Mouse (Mus musculus) midbrain, postnatal 0 days (tissue): ENCODE results near the gene Wrnip1. TPM values are rescaled to one million over a fixed set of nuclear protein-coding genes. Genes with fewer than 3 reads are reported as not detected.

Experiments
- ATAC-seq: fragments of 200-750 bp; cut with Nextera tagmentation; 2 replicates; pipeline ENCODE4 v1.8.0; 2017; ENCODE audit warnings: moderate number of reproducible peaks, mild to moderate bottlenecking, moderate TSS enrichment, moderate library complexity; ENCODE audit not compliant: low FRiP score
- DNase-seq: peaks from one replicate; pipeline ENCODE4 v3.0.0-alpha.2; 2015; ENCODE audit warnings: low spot score
- H3K27ac ChIP-seq: fragments of 300-500 bp; sonication (generic); 2 replicates; pipeline ENCODE4 v1.5.1; 2014; ENCODE audit warnings: low read depth, mild to moderate bottlenecking, low read length, mixed read lengths
- H3K27me3 ChIP-seq: fragments of 300-500 bp; sonication (generic); 2 replicates; pipeline ENCODE4 v1.6.1; 2014; ENCODE audit warnings: low read length, control low read depth, mixed read lengths; ENCODE audit not compliant: insufficient read depth
- H3K36me3 ChIP-seq: fragments of 300-500 bp; sonication (generic); 2 replicates; pipeline ENCODE4 v1.6.1; 2014; ENCODE audit warnings: low read length, control low read depth, mixed read lengths; ENCODE audit not compliant: insufficient read depth
- H3K4me1 ChIP-seq: fragments of 300-500 bp; sonication (generic); 2 replicates; pipeline ENCODE4 v1.6.1; 2014; ENCODE audit warnings: mild to moderate bottlenecking, control low read depth, antibody characterized with exemption, low read length, mixed read lengths; ENCODE audit not compliant: insufficient read depth
- H3K4me2 ChIP-seq: fragments of 300-500 bp; sonication (generic); 2 replicates; pipeline ENCODE4 v1.6.1; 2014; ENCODE audit warnings: low read depth, mild to moderate bottlenecking, low read length, mixed read lengths; ENCODE audit not compliant: poor library complexity, severe bottlenecking
- H3K4me3 ChIP-seq: fragments of 300-500 bp; sonication (generic); 2 replicates; pipeline ENCODE4 v1.5.1; 2014; ENCODE audit warnings: low read depth, mild to moderate bottlenecking, low read length, moderate library complexity
- H3K9ac ChIP-seq: fragments of 300-500 bp; sonication (generic); replicated peaks from 2 replicates; pipeline ENCODE4 v1.6.1; 2014; ENCODE audit warnings: mild to moderate bottlenecking, low read length, moderate library complexity, mixed read lengths; ENCODE audit not compliant: poor library complexity, severe bottlenecking
- H3K9me3 ChIP-seq: fragments of 300-500 bp; sonication (generic); 2 replicates; pipeline ENCODE4 v1.6.1; 2016; ENCODE audit warnings: low read length, control low read depth
- CTCF ChIP-seq: IDR thresholded peaks from 2 replicates; pipeline ENCODE4 v1.5.1; 2016; ENCODE audit warnings: antibody characterized with exemption, mild to moderate bottlenecking
- WGBS: fragments of 180-500 bp; shearing (Covaris S2); extraction: QIAGEN DNeasy Blood & Tissue Kit; methylation state at CpG from one replicate; pipeline ENCODE4 v1.1.7; 2014; 5-methylcytosine and 5-hydroxymethylcytosine counted together
- polyA plus RNA-seq: library from polyadenylated mRNA; unstranded; fragments of >200 nt; fragmentation: Nextera tagmentation; extraction: Ambion mirVana; gene quantifications from 2 replicates; pipeline ENCODE4 v1.2.1, GENCODE M21; 2015
- total RNA-seq: library from RNA; depleted of rRNA; stranded (reverse); fragments of >200 nt; gene quantifications from 2 replicates; pipeline ENCODE4 v1.2.3, GENCODE M21; 2014

Wrnip1 gene
- total and polyA plus RNA-seq, 2 experiments from 2014 or later, result 31.2 to 73.8 TPM

GRCm38 (mm10) chr13:32783816-32784215 is 18.0 kb upstream of the Wrnip1 start, which contains the start of gene Mylk4:
Gene Mylk4, minus strand, starts transcription at chr13:32783954.
- H3K27me3 ChIP-seq, result no peaks in the 10 kb centered on the region
- H3K27ac ChIP-seq, result no peak within 1 kb of the TSS
- TF ChIP-seq CTCF, result no peak
- H3K4me1 ChIP-seq, result no peaks in the 10 kb centered on the region
- ATAC-seq, result no peak
- no peaks in the 10 kb centered on the region for H3K36me3 ChIP-seq
- no peak within 1 kb of the TSS for H3K4me2 ChIP-seq
- WGBS, result 84% methylated on average over 8 of the region's 8 CpGs
- no peak within 1 kb of the TSS for H3K4me3 ChIP-seq
- no peak for DNase-seq
- no peak within 1 kb of the TSS for H3K9ac ChIP-seq
- no peaks in the 10 kb centered on the region for H3K9me3 ChIP-seq

GRCm38 (mm10) chr13:32787584-32787983 is 14.3 kb upstream of the Wrnip1 start:
- DNase-seq (no peak), ATAC-seq (no peak)
- Histone ChIP-seq H3K36me3 (no peaks in the 10 kb centered on the region), H3K9ac (no peak overlapping the region), H3K27ac (no peak overlapping the region), H3K9me3 (no peaks in the 10 kb centered on the region), H3K4me3 (no peak overlapping the region), H3K4me2 (no peak overlapping the region), H3K4me1 (no peaks in the 10 kb centered on the region), H3K27me3 (no peaks in the 10 kb centered on the region)
- no peak for TF ChIP-seq CTCF
- 81% methylated on average over 2 of the region's 2 CpGs for WGBS

- Histone ChIP-seq H3K4me2 (no peak overlapping the region), H3K27ac (no peak overlapping the region), H3K27me3 (no peaks in the 10 kb centered on the region), H3K36me3 (no peaks in the 10 kb centered on the region), H3K9ac (no peak overlapping the region), H3K4me3 (no peak overlapping the region), H3K4me1 (no peaks in the 10 kb centered on the region), H3K9me3 (no peaks in the 10 kb centered on the region)
- WGBS, result 84% methylated on average over 4 of the region's 4 CpGs
- no peak for DNase-seq
- ATAC-seq, result no peak
- no peak for TF ChIP-seq CTCF
These were observed 12.1 kb upstream of the Wrnip1 start for GRCm38 (mm10) chr13:32789781-32790180.

- Histone ChIP-seq H3K4me1 (no peaks in the 10 kb centered on the region), H3K9me3 (no peaks in the 10 kb centered on the region), H3K4me3 (no peak overlapping the region), H3K27me3 (no peaks in the 10 kb centered on the region), H3K36me3 (no peaks in the 10 kb centered on the region), H3K27ac (no peak overlapping the region), H3K4me2 (no peak overlapping the region), H3K9ac (no peak overlapping the region)
- WGBS, result 63% methylated on average over 2 of the region's 2 CpGs
- peak; percentile 49 for DNase-seq
- no peak for ATAC-seq
- TF ChIP-seq CTCF, result no peak
These were observed 7.2 kb upstream of the Wrnip1 start for GRCm38 (mm10) chr13:32794619-32795018.

- H3K36me3 ChIP-seq, result no peaks in the 10 kb centered on the region
- ATAC-seq, result no peak
- H3K27ac ChIP-seq, result no peak overlapping the region
- no peak overlapping the region for H3K9ac ChIP-seq
- H3K4me1 ChIP-seq, result no peaks in the 10 kb centered on the region
- H3K4me3 ChIP-seq, result no peak overlapping the region
- no peak for DNase-seq
- TF ChIP-seq CTCF, result no peak
- H3K9me3 ChIP-seq, result no peaks in the 10 kb centered on the region
- H3K27me3 ChIP-seq, result no peaks in the 10 kb centered on the region
- H3K4me2 ChIP-seq, result no peak overlapping the region
- WGBS, result 87% methylated on average over 5 of the region's 5 CpGs
These were observed 6.7 kb upstream of the Wrnip1 start for GRCm38 (mm10) chr13:32795166-32795565.

GRCm38 (mm10) chr13:32797085-32797484 is 4.8 kb upstream of the Wrnip1 start:
- H3K4me2 ChIP-seq, result no peak overlapping the region
- no peaks in the 10 kb centered on the region for H3K36me3 ChIP-seq
- no peaks in the 10 kb centered on the region for H3K27me3 ChIP-seq
- H3K4me1 ChIP-seq, result no peaks in the 10 kb centered on the region
- no peak for ATAC-seq
- 83% methylated on average over 1 of the region's 1 CpGs for WGBS
- peak; percentile 12 for DNase-seq
- 0 out of 2 replicates have a peak overlapping the region, but pooled peaks have one; percentile 47 for H3K27ac ChIP-seq
- no peak overlapping the region for H3K9ac ChIP-seq
- H3K4me3 ChIP-seq, result no peak overlapping the region
- peak; percentile 42 for TF ChIP-seq CTCF
- H3K9me3 ChIP-seq, result no peaks in the 10 kb centered on the region
